Mouse (Mus musculus): ENCODE results near the gene Tbc1d32. TPM values are rescaled to one million over a fixed set of nuclear protein-coding genes. Genes with fewer than 3 reads are reported as not detected.

Gene Tbc1d32
- polyA plus RNA-seq, 1 experiment from 2014 or later: 2.8 TPM

GRCm38 (mm10) chr10:56099126-56099525 is 129.4 kb downstream of the Tbc1d32 start:
- H3K36me3 ChIP-seq (ENCODE audit: control insufficient read depth, insufficient read depth, low read length): no peaks in the 10 kb centered on the region
- no peak overlapping the region for H3K4me2 ChIP-seq (ENCODE audit: low read length)
- DNase-seq (no peak), ATAC-seq (ENCODE audit: low FRiP score, low TSS enrichment) (no peak)
- no peak overlapping the region for H3K9ac ChIP-seq (replicated peaks; ENCODE audit: low read length)
- no peak overlapping the region for H3K27ac ChIP-seq (replicated peaks; ENCODE audit: low read depth, low read length)
- no peaks in the 10 kb centered on the region for H3K27me3 ChIP-seq (ENCODE audit: control insufficient read depth, insufficient read depth, low read length)
- no peak overlapping the region for H3K4me3 ChIP-seq (replicated peaks; ENCODE audit: low read depth, low read length)
- 92% methylated on average over 3 of the region's 3 CpGs for WGBS
- no peaks in the 10 kb centered on the region for H3K4me1 ChIP-seq (ENCODE audit: control insufficient read depth, insufficient read depth, low read length)
- no peaks in the 10 kb centered on the region for H3K9me3 ChIP-seq (ENCODE audit: control insufficient read depth, low read length)

DNA sequence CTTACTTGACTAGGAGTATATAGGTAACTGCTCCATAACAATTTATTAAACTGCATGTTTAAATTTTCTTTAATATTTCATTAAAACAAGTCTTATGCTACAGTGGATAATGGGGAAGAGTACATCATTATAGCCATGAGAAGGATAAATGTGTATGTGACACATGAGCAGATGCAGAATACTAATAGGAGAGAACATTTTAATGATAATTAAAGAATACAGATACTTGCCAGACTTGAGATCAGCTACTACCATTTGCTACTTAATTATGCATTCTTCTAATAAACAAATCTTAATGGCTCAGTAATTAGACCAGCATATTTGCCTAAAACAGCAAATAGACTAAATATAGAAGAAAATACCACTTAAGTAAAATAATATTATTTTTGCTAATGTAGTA is 131.7 kb downstream of the Tbc1d32 start:
- DNase-seq: no peak
- Histone ChIP-seq H3K9ac (replicated peaks; ENCODE audit: low read length) (no peak overlapping the region), H3K9me3 (ENCODE audit: control insufficient read depth, low read length) (no peaks in the 10 kb centered on the region), H3K4me1 (ENCODE audit: control insufficient read depth, insufficient read depth, low read length) (no peaks in the 10 kb centered on the region), H3K4me3 (replicated peaks; ENCODE audit: low read depth, low read length) (no peak overlapping the region), H3K4me2 (ENCODE audit: low read length) (no peak overlapping the region), H3K36me3 (ENCODE audit: control insufficient read depth, insufficient read depth, low read length) (no peaks in the 10 kb centered on the region), H3K27me3 (ENCODE audit: control insufficient read depth, insufficient read depth, low read length) (no peaks in the 10 kb centered on the region), H3K27ac (replicated peaks; ENCODE audit: low read depth, low read length) (no peak overlapping the region)
- ATAC-seq (ENCODE audit: low FRiP score, low TSS enrichment): no peak

DNA sequence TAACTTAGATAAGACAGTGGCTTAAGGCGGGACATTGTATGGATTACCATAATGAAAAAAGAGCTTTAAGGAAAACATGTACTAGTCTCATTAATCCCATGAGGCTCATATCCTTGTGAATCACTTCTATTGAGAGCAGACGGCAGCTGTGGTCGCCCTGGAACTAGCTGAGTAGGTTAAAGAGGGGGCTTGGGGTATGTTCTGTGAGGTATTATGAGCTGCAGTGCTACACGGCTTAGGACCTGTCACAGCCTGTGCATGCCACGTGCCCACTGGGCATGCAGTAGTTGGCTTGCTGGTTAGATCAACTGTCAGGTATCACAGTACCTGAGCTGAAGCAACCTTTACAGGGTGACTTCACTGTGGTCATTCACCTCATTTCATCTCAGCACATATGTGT is 133.9 kb downstream of the Tbc1d32 start:
- no peaks in the 10 kb centered on the region for H3K9me3 ChIP-seq (ENCODE audit: control insufficient read depth, low read length)
- H3K4me1 ChIP-seq (ENCODE audit: control insufficient read depth, insufficient read depth, low read length): no peaks in the 10 kb centered on the region
- DNase-seq: no peak
- no peak overlapping the region for H3K4me3 ChIP-seq (replicated peaks; ENCODE audit: low read depth, low read length)
- no peaks in the 10 kb centered on the region for H3K36me3 ChIP-seq (ENCODE audit: control insufficient read depth, insufficient read depth, low read length)
- no peak for ATAC-seq (ENCODE audit: low FRiP score, low TSS enrichment)
- H3K4me2 ChIP-seq (ENCODE audit: low read length): no peak overlapping the region
- H3K27me3 ChIP-seq (ENCODE audit: control insufficient read depth, insufficient read depth, low read length): no peaks in the 10 kb centered on the region
- H3K27ac ChIP-seq (replicated peaks; ENCODE audit: low read depth, low read length): no peak overlapping the region
- H3K9ac ChIP-seq (replicated peaks; ENCODE audit: low read length): no peak overlapping the region
- 74% methylated on average over 5 of the region's 5 CpGs for WGBS

DNA sequence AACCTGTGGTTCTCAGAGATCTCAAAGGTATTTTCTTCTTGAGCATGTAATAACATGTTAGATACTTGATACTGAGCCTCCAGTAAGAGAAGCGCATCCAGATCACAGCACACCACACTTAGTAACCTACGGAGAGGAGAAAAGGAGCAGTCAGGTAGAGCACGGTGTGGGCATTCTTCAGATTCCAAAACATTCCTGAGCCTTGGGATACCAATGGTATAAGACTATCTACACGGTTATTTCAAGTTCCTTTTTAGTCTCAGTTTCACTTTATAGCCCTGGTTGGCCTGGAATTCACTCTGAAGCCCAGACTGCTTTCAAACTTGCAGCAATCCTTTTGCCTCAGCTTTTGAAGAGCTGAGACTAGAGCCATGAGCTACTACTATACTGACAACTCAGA is 138.8 kb downstream of the Tbc1d32 start:
- Histone ChIP-seq H3K27ac (replicated peaks; ENCODE audit: low read depth, low read length) (no peak overlapping the region), H3K27me3 (ENCODE audit: control insufficient read depth, insufficient read depth, low read length) (no peaks in the 10 kb centered on the region), H3K9me3 (ENCODE audit: control insufficient read depth, low read length) (no peaks in the 10 kb centered on the region), H3K4me3 (replicated peaks; ENCODE audit: low read depth, low read length) (no peak overlapping the region), H3K36me3 (ENCODE audit: control insufficient read depth, insufficient read depth, low read length) (no peaks in the 10 kb centered on the region), H3K4me1 (ENCODE audit: control insufficient read depth, insufficient read depth, low read length) (no peaks in the 10 kb centered on the region), H3K4me2 (ENCODE audit: low read length) (no peak overlapping the region), H3K9ac (replicated peaks; ENCODE audit: low read length) (no peak overlapping the region)
- no peak for ATAC-seq (ENCODE audit: low FRiP score, low TSS enrichment)
- 88% methylated on average over 4 of the region's 4 CpGs for whole genome bisulfite sequencing
- DNase-seq: no peak

DNA sequence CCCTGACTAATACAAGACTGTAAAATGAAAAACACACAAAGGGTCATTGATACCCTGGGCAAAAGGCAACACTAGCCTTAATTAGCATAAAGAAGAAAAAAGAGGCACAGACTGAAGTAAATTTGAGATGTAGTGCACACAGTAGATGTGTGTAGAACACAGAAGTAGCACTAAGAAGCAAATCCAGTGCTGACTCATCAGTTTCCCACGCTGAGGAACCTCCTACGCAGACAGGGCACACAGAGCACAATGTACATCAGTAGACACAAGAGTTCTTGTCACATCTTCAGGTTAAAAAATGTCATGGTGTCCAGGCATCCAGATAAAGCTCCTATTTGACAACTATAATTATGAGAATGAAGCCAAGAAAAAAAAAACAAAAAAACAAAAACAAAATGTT is 165.7 kb downstream of the Tbc1d32 start:
- H3K27me3 ChIP-seq (ENCODE audit: control insufficient read depth, insufficient read depth, low read length): no peaks in the 10 kb centered on the region
- H3K27ac ChIP-seq (replicated peaks; ENCODE audit: low read depth, low read length): no peak overlapping the region
- 94% methylated on average over 2 of the region's 2 CpGs for whole genome bisulfite sequencing
- H3K9me3 ChIP-seq (ENCODE audit: control insufficient read depth, low read length): no peaks in the 10 kb centered on the region
- H3K4me3 ChIP-seq (replicated peaks; ENCODE audit: low read depth, low read length): no peak overlapping the region
- no peaks in the 10 kb centered on the region for H3K36me3 ChIP-seq (ENCODE audit: control insufficient read depth, insufficient read depth, low read length)
- H3K4me2 ChIP-seq (ENCODE audit: low read length): no peak overlapping the region
- no peak for ATAC-seq (ENCODE audit: low FRiP score, low TSS enrichment)
- DNase-seq: no peak
- no peak overlapping the region for H3K9ac ChIP-seq (replicated peaks; ENCODE audit: low read length)
- H3K4me1 ChIP-seq (ENCODE audit: control insufficient read depth, insufficient read depth, low read length): no peaks in the 10 kb centered on the region; the same call in 1 of the 2 replicates

- H3K4me3 ChIP-seq (replicated peaks; ENCODE audit: low read depth, low read length): no peak overlapping the region
- ATAC-seq (ENCODE audit: low FRiP score, low TSS enrichment) (no peak), DNase-seq (no peak)
- WGBS: 84% methylated on average over 2 of the region's 2 CpGs
- no peaks in the 10 kb centered on the region for H3K27me3 ChIP-seq (ENCODE audit: control insufficient read depth, insufficient read depth, low read length)
- no peak overlapping the region for H3K4me2 ChIP-seq (ENCODE audit: low read length)
- H3K9me3 ChIP-seq (ENCODE audit: control insufficient read depth, low read length): no peaks in the 10 kb centered on the region
- no peaks in the 10 kb centered on the region for H3K36me3 ChIP-seq (ENCODE audit: control insufficient read depth, insufficient read depth, low read length)
- no peak overlapping the region for H3K27ac ChIP-seq (replicated peaks; ENCODE audit: low read depth, low read length)
- H3K4me1 ChIP-seq (ENCODE audit: control insufficient read depth, insufficient read depth, low read length): no peaks in the 10 kb centered on the region; the same call in 1 of the 2 replicates
- no peak overlapping the region for H3K9ac ChIP-seq (replicated peaks; ENCODE audit: low read length)
Measured at GRCm38 (mm10) chr10:56061238-56061830, 167.2 kb downstream of the Tbc1d32 start.

GRCm38 (mm10) chr10:56058979-56059422 is 169.5 kb downstream of the Tbc1d32 start:
- H3K9ac ChIP-seq (replicated peaks; ENCODE audit: low read length): no peak overlapping the region
- DNase-seq: peak; percentile 30
- H3K9me3 ChIP-seq (ENCODE audit: control insufficient read depth, low read length): no peaks in the 10 kb centered on the region
- H3K4me2 ChIP-seq (ENCODE audit: low read length): no peak overlapping the region
- H3K27ac ChIP-seq (replicated peaks; ENCODE audit: low read depth, low read length): peak overlapping the region; percentile 52
- H3K36me3 ChIP-seq (ENCODE audit: control insufficient read depth, insufficient read depth, low read length): no peaks in the 10 kb centered on the region
- H3K4me3 ChIP-seq (replicated peaks; ENCODE audit: low read depth, low read length): no peak overlapping the region
- 39% methylated on average over 3 of the region's 3 CpGs for WGBS
- ATAC-seq (ENCODE audit: low FRiP score, low TSS enrichment): no peak; the same call in 1 of the 2 replicates
- no peaks in the 10 kb centered on the region for H3K27me3 ChIP-seq (ENCODE audit: control insufficient read depth, insufficient read depth, low read length)
- no peaks in the 10 kb centered on the region; the same call in 1 of the 2 replicates for H3K4me1 ChIP-seq (ENCODE audit: control insufficient read depth, insufficient read depth, low read length)

GRCm38 (mm10) chr10:56025400-56025799 is 203.1 kb downstream of the Tbc1d32 start:
- H3K4me1 ChIP-seq (ENCODE audit: control insufficient read depth, insufficient read depth, low read length): no peaks in the 10 kb centered on the region
- no peak overlapping the region for H3K27ac ChIP-seq (replicated peaks; ENCODE audit: low read depth, low read length)
- no peak overlapping the region for H3K9ac ChIP-seq (replicated peaks; ENCODE audit: low read length)
- no peaks in the 10 kb centered on the region for H3K27me3 ChIP-seq (ENCODE audit: control insufficient read depth, insufficient read depth, low read length)
- H3K4me3 ChIP-seq (replicated peaks; ENCODE audit: low read depth, low read length): no peak overlapping the region
- DNase-seq (peak; percentile 7), ATAC-seq (ENCODE audit: low FRiP score, low TSS enrichment) (no peak)
- H3K4me2 ChIP-seq (ENCODE audit: low read length): no peak overlapping the region
- no peaks in the 10 kb centered on the region for H3K36me3 ChIP-seq (ENCODE audit: control insufficient read depth, insufficient read depth, low read length)
- no peaks in the 10 kb centered on the region for H3K9me3 ChIP-seq (ENCODE audit: control insufficient read depth, low read length)

GRCm38 (mm10) chr10:56024579-56024978 is 203.9 kb downstream of the Tbc1d32 start:
- no peak for DNase-seq
- Histone ChIP-seq H3K27me3 (ENCODE audit: control insufficient read depth, insufficient read depth, low read length) (no peaks in the 10 kb centered on the region), H3K4me1 (ENCODE audit: control insufficient read depth, insufficient read depth, low read length) (no peaks in the 10 kb centered on the region), H3K27ac (replicated peaks; ENCODE audit: low read depth, low read length) (no peak overlapping the region), H3K4me3 (replicated peaks; ENCODE audit: low read depth, low read length) (no peak overlapping the region), H3K36me3 (ENCODE audit: control insufficient read depth, insufficient read depth, low read length) (no peaks in the 10 kb centered on the region), H3K9ac (replicated peaks; ENCODE audit: low read length) (no peak overlapping the region), H3K9me3 (ENCODE audit: control insufficient read depth, low read length) (no peaks in the 10 kb centered on the region), H3K4me2 (ENCODE audit: low read length) (no peak overlapping the region)
- no peak for ATAC-seq (ENCODE audit: low FRiP score, low TSS enrichment)
- WGBS: 97% methylated on average over 2 of the region's 2 CpGs

Measured in midbrain, embryonic 14.5 days (tissue).